Mouse (Mus musculus) induced T-regulatory cell, adult 2 months (primary cell): ENCODE data around the gene Kirrel3.

ENCODE experiments used
- DNase-seq: peaks from one replicate; pipeline ENCODE4 v3.0.0-alpha.2; 2012; ENCODE audit warnings: low read depth

Gene Kirrel3

DNA sequence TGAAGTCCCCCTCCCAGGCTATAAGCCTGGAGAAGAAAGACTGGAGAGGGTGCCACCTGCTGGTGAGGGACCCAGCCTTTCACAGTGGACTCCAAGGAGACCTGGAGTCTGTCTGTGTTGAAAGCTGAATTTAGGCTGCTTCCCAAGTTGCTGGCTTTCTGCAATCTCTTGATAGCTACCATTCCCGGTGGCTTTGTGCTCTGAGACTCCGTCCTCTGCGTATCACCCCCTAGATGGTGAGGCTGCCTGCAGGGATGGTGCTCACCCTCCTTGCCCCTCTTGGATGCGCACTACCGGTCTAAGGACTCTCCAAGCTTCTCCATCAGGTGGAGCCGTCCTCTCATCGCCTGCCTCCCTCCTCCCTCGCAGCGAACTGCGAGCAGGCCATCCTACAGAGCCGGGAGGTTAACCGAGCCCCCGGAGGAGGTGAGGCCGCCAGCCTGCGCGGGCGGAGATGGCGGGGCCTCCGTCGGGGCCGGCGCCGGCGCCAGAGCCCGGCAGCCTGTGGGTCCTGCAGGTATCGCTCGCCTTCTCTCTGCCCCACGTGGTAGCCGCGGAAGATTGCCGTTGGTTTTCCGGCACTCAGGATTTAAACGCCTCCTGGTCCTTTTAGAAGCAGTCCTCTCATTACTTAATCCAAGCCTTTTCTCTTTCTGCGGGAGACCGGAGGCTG lies at the start of gene Kirrel3:
Kirrel3 (plus strand) TSS at position 136 of the 673 bp plus-strand sequence.
- DNase-seq = peak; percentile 1

DNA sequence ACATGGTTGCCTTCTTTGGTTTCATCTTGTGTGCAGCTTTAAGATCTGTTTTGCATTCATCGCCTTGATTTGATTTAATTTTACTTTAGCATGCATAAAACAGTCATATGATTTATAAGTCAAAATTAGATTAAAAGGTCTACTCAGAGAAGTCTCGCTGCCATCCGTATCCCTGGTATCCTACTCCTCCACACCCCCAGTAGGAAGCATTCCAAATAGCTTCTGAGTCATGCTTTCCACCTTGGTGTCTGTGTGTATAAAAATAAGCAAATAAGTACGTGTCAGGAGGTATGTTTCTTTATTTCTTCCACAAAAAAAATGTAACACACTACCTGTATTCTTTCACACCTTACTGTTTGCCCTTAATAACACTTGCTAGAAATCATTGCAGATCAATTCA lies 45.0 kb upstream of the Kirrel3 start:
- DNase-seq = no peak

DNA sequence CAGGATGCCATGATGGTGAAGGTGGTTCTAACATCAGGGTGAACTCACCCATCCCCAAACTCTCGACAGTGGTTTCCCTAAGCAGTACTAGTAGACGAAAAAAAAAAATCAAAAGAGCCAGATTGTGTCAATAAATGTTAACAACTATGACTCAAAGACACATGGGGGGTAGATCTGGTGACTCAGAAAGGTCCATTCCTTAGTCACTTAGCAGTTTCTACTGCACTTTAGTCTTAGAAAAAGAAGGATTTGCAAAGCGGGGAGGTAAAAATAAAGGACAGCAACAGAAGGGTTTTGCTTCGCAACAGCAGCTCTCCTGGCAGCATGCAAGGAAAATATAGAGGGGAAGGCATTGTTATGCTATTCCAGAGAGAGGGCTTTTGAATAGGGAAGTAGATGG lies 41.7 kb upstream of the Kirrel3 start:
- no peak for DNase-seq

DNA sequence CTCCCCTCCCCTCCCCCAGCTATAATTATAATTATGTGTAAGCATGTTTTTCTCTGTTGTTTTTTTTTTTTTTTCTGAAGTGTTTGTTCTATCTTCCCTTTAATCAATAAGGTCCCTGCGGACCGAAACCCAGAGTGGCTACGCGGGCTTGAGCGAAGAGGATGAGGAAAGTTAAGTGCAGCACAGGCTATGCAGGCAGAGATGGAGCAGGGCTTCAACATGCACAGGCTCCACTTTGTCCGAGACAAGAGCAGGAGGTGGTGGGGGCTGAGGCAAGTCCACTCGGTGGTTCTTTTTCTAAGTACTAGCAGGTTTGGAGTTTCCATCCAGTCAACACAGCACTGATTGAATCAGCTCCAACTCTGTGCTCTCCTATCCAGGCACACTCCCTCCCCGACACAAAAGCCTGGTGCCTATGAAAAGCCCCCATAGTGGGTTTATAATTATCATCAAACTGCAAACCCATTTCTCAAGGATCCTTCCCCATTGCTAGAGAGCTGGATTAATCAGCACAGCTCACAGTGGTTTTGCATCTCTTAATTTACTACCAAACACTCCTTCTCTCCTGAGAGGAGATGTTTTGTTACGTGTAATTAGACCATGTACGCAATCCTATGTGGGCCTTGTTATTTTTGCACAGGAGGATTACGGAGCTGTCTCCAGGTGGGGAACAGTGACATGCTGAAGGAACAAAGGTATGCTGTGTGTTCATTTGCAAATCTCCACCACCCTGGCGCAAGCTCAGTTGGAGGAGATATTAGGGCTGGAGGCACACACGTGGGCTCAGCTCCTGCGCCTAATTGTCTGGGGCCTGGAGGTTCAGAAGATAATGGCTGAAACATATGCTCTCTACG lies 39.0 kb upstream of the Kirrel3 start:
- DNase-seq = no peak

DNA sequence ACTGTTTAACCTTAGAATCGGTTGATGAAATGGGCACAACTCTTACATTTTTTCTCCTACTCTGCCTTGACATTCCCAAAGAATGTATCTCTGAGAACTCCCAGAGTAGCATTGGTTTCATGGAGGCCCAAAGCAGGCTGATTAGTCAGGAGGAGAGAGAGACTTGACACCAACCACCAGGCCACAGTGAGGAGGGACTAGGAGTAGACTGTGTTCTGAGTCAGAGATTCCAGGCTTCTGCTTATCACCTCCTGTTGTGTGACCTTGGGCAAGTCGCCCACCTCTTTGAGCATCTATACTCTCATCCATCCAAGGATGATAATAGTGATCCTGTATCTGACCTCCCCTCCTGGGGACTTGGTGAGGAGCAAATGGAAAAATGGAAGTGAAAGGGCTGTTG lies 38.0 kb upstream of the Kirrel3 start:
- DNase-seq = no peak

DNA sequence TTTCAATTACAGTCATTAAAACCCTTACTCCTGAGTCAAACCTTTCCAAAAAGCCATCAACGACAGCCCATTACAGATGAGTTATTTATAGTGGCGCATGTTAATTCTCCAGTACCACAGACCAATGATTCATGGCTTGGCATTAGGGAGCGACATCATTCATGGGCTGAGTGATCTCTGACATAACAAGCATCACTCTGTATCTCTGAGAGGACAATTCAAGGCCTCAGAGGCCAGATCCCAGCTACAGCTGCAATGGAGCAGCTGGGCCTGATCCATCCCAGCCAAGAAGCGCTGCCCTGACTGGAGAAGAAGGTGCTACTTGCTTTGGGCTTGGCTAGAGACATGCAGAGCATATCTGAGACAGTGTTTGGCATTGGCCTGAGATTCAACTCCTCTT lies 37.2 kb upstream of the Kirrel3 start:
- DNase-seq = no peak

DNA sequence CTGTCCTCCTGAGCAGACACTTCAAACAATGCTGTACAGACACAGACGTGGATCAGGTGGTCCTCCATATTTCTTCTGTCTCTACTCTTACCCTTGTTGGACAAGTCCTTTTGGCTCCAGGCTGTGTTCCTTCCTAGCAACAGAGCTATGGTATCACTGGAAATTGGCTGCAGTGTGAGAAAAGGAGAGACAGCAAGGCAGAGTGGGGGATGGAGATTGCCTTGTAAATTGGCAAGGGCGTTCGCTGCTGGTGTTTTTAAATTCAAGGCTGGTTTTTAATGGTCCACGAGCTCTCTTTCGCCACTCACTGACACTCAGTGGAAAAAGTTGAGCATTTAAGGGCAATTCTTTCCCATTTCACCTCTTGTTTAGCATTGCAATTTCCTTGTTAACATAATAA lies 27.5 kb upstream of the Kirrel3 start:
- DNase-seq = no peak

DNA sequence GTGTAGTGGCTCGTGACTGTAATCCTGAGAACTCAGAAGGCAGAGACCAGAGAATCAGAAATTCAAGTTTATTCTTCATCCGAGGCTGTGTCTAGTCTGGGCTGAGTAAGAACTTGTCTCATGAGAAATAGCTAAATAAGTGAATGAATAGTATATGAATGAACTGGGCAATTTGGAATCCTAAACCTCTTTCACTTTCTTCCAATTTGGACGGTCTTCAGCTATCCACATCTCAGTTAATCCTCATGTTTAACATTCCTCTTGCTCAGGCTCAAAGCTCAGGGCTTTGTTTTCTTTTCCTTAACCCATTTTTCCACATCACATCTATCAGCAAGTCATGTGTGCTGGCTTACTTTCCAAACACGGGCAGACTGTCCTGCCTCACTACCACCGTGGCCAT lies 25.7 kb upstream of the Kirrel3 start:
- no peak for DNase-seq

DNA sequence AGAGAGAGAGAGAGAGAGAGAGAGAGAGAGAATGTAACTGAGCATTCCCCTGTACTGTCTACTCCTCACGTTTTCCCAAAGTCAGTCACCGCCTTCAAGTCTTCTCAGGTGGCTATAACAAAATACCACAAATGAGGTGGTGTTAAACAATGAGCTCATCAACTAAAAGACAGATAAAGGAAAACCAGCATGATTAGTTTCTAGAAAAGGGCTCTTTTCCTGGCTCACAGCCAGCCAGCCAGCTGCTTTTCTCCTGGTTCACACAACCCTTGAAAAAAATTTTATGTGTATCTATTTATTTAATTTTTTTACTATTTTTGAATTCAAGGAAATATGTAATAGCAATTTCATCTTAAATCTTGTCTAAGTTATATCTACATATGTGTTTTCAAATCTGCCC lies 22.0 kb upstream of the Kirrel3 start:
- DNase-seq = no peak

DNA sequence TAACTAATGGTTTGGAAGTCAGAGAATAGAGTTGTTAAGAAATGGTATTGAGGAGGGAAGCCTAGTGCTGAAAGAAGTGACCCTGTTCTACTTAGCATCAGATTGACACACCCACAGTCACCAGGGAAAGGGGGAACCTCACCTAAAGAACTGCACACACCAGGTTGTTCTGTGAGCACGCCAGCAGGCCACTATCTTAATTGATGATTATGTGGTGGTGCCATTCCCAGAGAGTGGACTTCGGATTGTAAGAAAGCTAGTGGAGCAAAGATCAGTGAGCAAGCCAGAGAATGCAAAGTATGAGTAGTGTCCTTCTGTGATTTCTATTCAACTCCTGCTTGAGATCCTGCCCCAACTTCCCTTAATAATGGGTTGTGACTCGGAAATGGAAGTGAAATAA lies 19.6 kb upstream of the Kirrel3 start:
- no peak for DNase-seq

DNA sequence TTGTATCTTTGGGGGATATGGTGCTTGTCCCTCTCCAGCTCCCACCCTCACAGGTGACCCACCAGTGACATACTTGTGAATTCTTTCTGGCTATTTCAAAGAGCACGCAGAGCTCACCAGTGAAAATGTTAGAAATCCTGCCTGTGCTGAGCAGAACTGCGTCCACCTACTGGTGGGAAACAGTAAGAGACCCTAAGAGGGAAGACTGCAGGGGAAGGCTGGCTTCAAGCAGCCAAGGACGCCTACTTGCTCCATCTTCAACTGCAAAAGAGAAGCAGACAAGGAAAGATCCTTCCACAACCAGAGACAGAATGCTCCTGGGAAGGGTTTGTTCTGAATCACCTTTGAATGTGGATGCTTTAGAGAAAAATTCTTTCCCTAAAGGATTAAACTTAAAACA lies 16.5 kb upstream of the Kirrel3 start:
- no peak for DNase-seq

DNA sequence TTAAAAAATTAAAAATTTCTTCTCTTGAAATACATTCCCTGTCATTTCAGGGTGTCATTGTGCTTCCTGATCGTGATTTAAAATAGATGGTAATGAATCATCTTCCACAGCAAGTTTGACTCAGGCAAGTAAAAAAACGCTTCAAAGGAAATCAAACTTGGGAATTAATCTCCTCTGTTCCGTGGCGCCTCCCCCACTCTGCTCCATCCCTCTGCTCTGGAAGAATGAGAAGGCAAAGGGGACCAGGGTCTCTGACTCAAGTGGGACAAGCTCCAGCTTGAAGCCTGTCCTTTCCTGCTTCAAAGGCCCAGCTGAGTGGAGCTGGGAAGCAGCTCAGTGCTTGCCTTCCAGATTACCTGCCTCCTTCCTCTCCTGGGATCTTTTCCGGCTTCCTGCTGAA lies 9.5 kb upstream of the Kirrel3 start:
- no peak for DNase-seq

DNA sequence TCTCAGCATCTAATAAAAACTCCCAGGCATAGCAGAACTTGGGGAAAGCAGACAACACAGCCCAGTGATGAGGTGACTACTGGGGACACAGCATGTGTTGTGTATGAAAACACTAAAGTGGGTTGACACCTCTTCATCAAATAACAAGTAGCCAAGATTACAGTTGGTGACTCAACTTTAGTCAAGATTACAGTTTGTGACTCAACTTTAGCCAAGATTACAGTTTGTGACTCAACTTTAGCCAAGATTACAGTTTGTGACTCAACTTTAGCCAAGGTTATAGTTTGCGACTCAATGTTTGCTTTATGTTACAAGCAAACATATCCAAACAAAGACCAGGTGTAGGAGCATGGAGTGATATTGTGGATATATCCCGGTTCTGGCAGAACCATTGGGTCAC lies 7.2 kb upstream of the Kirrel3 start:
- no peak for DNase-seq

DNA sequence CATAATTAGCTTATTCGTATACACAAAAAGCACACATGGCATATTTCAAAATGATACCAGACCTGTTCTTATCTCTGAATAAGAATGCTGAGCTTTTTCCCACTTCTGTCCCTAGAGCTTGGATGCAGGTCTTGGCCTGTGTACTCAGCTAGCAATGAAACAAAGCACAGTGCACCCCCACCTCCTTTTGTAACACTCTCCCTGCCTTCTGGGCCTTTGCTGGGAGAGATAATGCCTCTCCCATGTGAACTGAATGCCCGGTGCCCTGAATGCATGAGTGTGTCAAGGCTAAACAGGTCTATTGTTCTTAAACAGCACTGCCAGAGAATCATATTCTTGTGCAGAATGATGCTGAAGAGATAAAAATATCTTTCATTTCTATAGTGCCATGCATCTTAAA lies 2.5 kb upstream of the Kirrel3 start:
- no peak for DNase-seq

DNA sequence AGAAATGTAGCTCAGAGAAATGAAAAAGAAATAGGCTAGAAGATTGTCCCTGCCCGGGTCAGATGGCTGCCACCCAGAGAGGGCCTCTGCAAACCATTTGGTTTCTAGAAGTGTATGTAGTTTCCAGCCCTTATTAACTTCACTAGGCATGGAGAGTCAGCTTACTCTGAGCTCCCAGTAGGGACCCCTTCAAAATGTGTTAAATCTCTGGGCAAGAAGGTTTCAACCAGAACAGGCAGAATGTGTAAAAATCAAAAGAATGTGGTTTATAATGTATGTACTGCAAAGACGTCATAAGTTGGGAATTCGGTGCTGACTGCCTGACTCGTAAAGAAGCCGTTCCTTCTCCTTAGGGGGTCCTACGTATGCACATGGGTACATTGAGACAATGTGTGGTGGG lies 1.0 kb upstream of the Kirrel3 start:
- no peak for DNase-seq

DNA sequence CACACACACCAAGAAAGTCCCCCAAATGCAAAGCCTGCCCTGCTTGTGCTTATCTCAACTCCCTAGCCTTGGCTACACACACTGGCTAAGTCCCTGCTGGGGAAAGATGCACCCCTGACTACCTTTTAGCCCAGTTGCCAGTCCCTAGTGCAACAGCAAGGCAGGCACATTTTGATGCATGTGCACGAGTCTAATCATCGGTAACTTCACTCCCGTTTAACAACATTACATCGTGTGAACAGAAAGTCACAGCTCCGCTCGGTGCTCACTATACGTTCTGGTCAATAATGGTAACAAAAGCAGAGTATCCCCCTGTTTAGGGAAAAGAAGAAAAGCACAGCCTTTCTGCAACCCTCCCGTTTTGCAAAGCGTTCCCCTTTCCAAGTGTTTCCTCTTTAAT lies 2.6 kb downstream of the Kirrel3 start:
- DNase-seq = no peak

DNA sequence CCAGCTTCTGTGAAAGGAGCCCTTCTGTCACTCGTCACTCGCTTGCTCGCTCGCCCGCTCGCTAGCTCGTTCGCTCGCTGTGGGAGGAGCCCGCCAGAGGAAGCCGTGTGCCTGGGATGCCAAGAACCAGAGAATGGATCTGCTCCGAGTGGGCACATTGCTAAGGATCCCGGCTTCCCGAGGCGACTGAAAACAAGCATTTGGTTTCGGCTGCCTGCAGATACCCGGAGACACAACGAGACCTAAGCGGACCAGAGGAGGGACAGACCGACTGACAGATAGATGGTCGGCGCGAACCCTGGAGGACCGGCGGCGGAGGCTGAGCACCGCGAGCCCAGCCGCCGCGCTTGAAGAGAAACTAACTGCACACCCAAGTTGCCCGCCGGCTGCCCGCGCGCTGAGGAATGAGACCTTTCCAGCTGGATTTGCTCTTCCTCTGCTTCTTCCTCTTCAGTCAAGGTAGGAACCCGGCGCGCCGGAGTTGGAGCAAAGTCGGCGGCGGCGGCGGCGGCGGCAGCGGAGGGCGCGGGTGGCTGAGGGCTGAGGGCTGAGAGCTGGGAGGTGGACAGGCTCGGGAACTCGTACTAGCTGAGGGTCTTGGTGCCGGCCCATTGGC lies 3.1 kb downstream of the Kirrel3 start:
- DNase-seq = peak; percentile 1

DNA sequence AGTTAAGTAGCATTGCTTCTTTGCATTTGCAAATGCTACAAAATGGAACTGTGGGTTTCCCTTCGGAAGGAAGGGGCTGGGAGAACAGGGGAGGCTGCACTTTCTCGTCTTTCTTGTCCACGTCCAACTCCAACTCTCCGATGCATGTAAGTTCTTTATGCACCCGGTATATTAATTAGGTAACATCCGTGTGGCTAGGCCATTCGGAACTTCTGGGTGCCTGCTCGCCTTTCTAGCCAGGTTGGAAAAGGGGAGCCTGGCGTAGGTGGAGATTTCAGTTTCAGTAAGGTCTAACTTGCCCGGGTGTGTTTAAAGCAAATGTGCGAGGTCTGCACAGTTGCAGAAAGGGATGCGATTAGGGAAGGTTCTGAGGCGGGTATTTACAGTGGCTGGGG lies 3.6 kb downstream of the Kirrel3 start:
- DNase-seq = no peak

DNA sequence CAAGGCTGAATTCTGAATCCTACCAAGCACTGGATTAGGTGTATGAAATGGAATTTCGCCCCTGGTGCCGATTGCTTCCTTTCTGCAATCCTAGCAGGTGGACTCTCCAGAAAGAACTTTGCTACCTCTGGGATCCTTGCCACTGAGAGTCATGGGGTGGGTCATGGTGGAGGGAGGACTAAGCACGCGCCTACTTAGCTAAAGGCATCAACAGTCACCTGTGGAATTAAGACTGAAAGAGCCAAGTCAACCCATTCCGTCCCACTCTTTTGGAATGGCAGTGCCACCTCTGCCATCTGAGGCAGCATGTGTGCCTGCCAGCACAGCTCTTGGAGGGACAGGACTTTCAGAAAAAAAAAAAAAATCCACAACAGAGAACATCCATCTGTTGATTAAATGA lies 4.1 kb downstream of the Kirrel3 start:
- no peak for DNase-seq

DNA sequence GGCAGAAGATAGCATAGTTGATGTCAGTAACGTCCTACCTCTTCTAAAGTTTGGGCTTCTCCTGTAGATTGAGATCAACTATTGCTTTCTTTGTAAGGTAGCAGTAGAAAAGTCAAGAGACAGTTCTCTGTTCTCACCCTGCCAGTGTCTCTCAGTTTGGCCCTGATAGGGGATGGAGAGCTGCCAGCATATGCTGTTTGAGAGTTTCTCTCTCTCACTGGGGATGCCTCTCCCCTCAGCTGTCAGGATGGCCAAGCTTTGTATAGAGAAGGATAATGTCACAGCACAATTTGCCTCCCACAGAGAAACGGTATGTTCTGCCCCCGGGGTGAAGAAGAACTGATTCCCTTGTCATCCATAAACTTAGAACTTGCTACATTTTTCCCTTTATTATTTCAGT lies 6.4 kb downstream of the Kirrel3 start:
- DNase-seq = no peak

DNA sequence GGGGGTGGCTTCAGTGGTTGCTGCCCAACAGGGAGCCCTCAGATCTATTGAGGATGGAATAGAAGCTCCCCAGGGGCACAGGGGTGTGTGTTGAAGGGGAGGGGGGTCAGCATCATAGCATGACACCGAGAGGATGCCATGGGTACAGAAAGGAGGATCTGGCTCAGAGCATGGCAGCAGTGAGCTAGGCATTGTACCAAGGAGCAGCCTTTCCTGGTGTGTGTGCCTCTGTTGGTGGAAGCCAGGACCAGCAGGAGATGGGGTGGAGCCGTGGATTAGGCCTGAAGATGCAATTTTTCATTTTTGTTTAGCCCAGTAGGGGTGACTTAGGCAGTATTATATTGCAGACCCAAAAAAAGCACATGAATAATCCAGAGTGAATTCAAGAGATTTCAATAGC lies 7.9 kb downstream of the Kirrel3 start:
- no peak for DNase-seq

DNA sequence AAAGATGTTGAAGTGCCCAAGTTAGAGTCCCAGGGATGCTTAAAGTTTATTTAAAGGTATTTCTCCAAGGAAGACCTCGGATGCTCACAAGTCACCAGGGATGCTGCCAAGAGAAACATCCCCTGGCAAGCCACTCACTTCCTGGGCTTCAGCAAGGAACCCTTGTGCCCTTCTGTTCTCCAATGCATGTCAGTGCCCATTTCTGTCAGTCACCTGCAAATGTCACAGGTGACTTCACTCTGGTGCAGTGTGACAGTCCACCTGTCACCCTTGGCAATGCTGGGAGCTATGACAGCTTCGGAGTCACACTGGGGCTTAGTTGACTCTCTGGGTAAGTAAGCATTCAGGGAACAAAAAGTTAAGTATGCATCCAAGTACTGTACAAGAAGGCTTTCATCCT lies 12.4 kb downstream of the Kirrel3 start:
- no peak for DNase-seq

DNA sequence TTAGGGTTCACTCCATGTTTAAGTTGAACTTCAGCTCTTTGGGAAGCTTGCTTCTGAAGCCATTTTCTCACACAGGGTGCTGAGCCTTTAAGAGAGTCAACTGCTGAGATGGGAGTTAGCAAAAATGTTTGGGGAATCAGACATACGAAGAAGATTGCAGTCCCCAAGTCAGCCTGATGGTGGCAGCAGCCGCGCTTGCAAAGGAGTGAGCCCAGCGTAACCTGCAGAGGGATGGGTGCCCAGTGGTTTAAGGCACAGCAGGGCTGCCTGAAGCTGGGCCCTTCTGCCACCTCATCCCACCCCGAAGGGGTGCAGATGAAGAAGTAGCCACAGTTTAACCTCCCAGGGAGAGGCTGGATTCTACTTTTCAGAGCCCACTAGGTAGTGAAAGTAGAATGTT lies 13.0 kb downstream of the Kirrel3 start:
- peak; percentile 36 for DNase-seq
